Mouse (Mus musculus): ENCODE results near the gene Slc6a9.

- TF ChIP-seq EP300 (IDR thresholded peaks at IDR 0.05; ENCODE audit: low read depth): no peak
- TF ChIP-seq CTCF (IDR thresholded peaks at IDR 0.05; ENCODE audit: low read depth): no peak
Observed at GRCm38 (mm10) chr4:117830801-117831200, 3.5 kb upstream of the Slc6a9 start.
